Mouse (Mus musculus) CD4-positive helper T cell, adult 2 months (primary cell): Measurements from ENCODE around the gene Gid4.
"Not testable (repeated sequence)": the region's sequence is repeated elsewhere in the genome, so short reads cannot be mapped to it uniquely, and the experiment has no call there.

Experiments used
- DNase-seq: peaks from one replicate; pipeline ENCODE4 v3.0.0-alpha.2; 2012; ENCODE audit warnings: low read depth, missing footprints, low spot score

The Gid4 gene

DNA sequence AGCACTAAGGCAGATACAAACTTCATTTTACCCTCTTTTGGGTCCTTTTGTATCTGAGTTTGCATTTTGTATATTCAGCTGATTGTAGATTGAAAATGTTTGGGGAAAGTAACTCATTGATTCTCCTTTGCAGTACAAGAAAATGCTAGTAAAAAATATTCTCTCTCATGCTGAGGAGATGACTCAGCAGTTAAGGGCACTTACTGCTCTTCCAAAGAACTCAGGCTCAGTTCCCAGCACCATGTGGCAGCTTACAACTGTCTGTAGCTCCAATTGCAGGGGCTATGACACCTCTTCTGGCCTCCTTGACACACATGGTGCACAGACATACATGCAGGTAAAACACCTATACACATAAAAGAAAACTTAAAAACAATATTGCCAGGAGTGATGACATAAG, 16.6 kb downstream of the Gid4 start:
- DNase-seq: no peak

DNA sequence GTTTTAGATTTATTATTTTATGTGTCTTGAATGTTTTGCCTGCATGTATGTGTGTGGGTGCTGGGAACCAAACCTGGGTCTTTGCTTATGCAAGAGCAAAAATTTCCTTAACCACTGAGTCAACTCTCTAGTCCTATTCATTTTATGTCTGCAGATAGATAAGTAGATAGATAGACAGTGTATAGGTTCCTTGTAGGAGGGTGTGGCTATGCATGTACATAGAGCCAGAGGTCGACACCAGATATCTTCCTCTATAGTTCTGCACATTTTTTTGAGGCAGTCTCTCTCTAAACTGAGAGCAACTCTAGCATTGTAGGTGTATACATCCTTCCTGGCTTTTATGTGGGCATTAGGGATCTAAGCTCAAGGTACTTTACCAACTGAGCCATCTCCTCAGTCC, 18.2 kb downstream of the Gid4 start:
- no peak for DNase-seq

DNA sequence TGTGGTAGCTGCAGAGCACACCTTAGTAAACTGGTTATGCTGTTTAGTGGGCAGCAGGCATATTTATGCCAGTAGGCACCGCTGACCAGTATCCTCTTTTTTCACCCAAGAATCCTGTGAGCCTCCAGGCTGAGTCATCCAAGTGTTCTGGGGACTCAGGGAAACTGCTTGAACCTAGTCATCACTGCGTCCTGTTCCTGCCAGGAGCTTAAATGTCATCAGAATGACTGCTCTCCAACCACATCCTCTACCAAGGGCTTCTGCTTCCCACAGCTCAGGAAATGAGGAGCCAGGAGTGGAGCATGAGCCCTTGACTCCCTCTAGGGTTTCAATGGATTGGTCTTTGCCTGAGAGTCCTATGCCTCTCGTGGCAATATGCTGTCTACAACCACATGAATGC, 19.7 kb downstream of the Gid4 start:
- DNase-seq: no peak

DNA sequence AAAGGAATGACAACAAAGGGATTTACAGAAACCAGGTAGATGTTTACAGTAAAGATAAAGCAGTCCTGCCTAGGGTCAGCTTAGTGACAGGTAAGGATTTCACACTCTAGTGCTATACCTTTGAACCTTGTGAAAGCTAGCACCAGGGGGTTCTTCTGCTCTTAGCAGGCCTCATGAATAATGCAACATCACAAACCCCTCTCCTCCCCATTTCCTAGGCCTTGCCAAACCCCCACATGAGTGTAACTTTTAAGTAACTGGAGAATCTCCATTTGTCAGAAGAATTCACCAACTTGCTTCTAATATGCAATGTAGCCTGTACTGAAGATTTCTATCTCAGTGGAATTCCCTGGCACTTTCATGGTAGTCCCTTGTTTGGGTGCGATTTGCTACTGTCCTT, 22.7 kb downstream of the Gid4 start:
- DNase-seq: not testable (repeated sequence)

DNA sequence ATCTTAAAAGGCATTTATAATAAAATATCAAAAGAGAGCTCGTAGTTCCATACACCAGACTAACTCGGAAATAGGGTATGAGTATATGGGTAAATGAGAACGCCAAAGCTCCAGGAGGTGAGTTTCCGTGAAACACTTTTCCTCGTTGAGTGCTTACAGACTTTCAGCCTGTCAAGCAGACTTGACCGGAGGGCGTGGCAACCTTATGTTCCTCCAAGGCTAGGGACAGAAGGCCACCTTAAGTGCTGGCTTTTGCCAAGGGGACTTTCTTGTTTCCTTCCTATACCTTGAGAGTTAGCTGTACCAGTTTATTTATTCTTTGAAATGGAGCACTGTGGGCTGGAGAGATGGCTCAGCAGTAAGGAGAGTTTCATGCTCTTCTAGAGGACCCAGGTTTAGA, 23.2 kb downstream of the Gid4 start:
- no peak for DNase-seq

DNA sequence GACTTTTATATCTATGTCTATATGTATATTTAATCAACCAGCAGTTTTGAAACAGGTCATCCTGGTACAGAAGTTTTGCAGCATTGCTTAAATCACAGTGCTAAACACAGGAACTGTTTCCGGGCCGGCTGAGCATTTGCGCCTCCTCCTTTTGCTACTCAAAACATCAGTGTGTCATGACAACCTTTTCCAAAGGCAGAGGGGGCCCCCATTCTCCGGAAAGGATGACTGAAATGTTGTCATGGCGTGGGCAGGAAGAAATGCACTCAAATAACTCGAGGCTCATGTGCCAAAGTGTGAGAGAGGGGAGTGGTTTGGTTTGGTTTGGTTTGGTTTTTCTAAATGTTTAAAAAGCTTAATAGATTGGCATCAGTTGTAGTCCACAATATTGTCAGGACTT, 26.0 kb downstream of the Gid4 start:
- no peak for DNase-seq

DNA sequence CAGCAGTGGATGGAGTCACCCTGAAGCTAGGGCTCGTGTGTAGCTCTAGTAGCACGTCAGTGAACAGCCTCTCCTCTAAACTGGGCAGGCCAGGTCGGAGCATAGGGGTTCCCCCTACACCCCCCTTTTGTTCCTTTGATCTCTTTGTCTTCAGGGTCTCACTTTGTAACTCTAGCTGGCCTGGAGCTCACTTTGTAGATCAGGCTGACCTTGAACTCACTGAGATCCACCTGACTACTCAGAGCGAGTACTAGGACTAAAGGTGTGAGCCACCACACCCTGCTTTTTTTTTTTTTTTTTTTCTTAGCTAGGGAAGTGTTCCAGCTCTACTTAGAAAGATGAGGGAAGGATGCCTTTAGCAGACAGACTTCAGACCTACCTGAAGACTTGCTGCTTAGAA, 27.1 kb downstream of the Gid4 start:
- no peak for DNase-seq

DNA sequence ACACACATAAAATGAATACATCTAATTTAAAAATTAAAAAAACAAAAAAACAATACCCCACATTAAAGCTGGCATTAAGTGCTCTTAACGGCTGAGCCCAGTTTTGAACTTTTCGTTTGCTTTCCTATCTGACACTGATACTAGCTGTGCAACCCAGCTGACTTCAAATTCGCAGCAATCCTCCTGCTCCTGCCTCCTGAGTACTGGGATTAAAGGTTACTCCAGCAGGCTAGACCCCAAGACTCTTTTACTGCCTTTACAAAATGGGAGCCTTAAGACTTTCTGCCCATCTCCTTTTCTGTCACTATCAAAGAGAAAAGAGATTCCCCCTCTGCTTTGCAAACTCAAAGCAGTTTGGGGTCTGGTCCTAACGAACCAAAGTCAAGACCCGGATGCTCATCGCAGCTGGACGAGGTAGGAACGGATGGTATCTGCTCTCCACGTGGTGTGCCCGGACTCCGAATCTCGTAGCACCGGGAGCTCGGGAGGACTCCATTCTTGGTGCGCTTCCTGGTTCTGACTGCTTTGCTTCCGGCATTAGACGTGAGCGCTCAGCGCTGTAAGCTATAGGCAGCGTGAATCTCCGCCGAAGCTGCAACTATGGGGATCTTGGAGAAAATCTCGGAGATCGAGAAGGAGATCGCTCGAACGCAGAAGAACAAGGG, 37.3 kb downstream of the Gid4 start, which contains the start of gene Drg2:
Gene Drg2 (plus strand): TSS at position 512 of the 665 bp plus-strand sequence.
- DNase-seq: peak; percentile 91

DNA sequence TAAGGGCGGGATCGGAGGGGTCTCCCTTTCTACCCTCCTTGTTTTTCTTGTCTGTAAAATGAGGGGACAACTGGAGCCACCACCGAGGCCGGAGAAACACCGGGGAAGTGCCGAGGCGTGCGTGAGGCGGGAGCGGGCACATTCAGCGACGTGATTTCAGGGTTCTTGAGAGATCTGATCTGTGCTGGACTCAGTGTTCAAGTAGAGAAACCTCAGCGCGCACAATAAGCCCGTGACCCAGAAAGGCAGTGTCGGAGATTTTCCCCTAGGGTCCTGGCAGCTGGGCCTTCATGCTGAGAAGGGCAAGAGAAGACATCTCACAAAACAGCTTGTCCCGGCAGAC, 37.8 kb downstream of the Gid4 start:
- DNase-seq: no peak

DNA sequence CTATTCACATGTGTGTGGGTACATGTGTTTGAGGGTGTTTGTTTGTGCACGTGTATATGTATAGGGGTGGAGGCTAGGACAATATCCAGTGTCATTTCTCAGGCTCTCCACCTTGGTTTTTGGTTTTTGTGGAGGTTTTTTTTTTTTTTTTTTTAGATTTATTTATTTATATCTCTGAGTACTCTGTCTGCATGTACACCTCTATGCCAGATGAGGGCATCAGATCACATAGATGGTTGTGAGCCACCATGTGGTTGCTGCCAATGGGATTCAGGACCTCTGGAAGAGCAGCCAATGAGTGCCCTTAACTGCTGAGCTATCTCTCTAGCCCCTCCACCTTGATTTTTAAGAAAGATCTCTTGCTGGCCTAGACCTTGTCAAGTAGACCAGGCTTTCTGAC, 41.0 kb downstream of the Gid4 start:
- DNase-seq: no peak

DNA sequence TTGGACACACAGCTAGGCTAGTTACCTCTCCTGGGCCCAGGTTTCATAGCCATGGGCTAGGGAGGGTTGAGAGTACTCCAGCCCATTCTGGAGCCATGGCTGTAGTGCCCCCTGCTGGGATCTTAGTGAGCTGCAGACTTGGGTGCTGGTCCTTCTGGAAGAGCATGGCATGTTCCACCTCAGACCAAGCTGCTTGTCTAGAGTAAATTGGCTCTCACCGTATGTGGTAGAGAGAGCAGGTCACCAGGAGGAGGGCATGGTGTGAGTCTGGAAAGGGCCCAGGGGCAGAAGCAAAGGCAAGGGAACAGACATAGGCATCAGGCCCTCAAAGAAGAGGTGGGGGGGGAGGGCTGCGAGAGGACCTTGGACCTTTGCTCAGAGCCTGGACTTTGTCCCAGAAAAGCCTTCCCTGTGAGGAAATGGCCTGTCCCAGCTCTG, 49.0 kb downstream of the Gid4 start:
- peak; percentile 28 for DNase-seq

DNA sequence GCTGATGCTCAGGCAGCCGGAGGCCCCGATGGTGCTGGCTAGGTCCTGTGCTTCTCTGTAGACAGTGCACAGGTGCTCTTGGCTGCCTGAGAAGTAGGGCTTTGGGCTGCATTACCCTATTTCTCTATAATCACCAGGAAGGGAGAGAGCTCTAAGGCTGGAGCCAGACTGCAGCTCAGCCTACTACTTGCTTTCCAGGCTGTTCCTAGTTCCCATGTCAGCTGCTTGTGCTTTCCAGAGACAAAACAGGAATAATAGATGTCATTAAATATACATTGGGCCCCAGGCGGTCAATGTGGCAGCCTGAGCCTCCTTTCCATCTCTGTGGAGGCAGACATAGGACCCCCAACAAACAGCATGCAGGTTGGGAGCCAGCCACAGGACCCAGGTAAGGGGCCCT, 52.1 kb downstream of the Gid4 start, which contains the start of gene Myo15:
Gene Myo15 (plus strand): TSS at position 301 of the 400 bp plus-strand sequence.
- no peak for DNase-seq

DNA sequence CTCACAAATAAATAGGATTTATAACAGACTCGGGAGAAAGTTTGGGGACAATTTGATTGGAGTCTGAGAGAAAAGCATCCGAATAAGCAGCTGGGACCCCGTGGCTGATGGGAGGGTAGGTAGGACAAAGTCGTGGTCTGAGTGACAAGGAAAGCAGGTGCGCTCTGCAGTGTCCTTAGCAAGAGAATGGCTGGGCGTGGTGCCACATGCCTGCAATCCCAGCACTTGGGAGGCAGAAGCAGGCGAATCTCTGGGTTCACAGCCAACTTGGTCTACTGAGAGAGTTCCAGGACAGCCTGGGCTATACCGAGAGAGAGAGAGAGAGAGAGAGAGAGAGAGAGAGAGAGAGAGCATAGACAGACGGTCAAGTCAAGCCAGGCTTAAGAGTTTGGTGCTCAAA, 53.8 kb downstream of the Gid4 start:
- no peak for DNase-seq

DNA sequence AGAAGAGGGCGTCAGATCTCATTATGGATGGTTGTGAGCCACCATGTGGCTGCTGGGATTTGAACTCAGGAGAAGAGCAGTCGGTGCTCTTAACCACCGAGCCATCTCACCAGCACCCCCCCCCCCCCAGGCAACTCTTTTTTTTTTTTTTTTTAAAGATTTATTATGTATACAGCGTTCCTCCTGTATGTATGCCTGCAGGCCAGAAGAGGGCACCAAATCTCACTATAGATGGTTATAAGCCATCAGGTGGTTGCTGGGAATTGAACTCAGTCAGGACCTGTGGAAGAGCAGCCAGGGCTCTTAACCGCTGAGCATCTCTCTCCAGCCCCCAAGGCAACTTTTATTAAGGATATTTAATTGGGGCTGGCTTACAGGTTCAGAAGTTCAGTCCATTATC, 57.6 kb downstream of the Gid4 start:
- DNase-seq: no peak

DNA sequence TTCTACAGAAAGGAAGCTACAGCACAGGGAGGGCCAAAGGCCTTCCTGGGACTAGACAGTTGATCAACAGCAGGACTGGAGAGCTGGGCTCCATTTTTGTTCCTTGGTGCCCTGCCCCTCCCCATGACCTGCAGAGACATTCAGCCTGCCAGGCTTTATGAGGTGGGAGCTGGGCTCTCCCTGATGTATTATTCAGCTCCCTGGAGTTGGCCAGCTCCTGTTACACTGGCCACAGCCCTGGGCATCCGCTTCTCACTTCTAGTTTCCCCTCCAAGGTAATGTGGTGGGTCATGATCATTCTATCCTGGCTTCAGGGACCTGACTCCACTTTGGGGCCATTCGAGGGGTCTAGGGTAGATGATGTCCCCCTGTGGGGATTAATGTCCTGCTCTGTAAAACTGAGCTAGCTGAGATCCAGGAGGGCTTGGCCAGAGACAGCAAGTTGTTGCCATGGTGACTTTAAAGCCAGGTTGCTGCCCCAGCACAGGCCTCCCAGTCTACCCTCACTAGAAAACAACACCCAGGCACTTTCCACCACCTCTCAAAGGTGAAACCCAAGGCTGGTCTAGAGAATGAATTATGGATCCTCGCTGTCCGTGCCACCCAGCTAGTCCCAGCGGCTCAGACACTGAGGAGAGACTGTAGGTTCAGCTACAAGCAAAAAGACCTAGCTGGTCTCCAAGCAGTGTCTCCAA, 58.9 kb downstream of the Gid4 start:
- DNase-seq: no peak

DNA sequence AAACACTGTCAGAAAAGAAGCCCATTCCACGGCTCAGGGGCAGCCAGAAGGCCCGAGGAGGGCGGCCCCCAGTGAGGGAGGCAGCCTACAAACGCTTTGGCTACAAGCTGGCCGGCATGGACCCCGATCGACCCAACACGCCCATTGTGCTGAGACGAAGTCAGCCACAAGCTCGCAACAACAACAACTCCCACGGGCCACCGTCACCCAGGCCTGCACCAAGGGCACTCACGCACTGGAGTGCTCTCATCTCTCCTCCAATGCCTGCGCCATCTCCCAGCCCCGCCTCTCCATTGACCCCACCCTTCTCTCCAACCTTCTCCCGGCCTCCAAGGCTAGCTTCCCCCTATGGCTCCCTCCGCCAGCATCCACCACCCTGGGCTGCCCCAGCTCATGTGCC, 61.2 kb downstream of the Gid4 start:
- no peak for DNase-seq

DNA sequence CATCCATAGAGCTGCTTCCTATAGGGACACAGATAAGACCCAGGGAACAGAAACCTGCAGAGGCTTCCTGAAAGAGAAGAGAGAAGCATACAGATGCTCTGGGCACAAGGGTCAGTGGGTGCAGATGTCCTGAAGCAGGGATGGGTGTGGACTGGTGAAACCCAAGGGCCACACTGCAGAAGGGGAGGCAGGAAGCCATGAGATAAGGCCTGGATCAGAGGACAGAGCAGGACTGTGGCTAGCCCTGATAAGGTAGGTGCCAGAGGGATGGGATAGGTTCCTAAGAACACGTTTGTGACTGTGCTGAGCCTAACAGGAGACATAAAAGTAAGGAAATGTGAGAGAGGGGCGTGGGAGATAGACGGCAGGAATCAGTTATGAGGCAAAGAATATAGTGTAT, 69.3 kb downstream of the Gid4 start:
- no peak for DNase-seq

DNA sequence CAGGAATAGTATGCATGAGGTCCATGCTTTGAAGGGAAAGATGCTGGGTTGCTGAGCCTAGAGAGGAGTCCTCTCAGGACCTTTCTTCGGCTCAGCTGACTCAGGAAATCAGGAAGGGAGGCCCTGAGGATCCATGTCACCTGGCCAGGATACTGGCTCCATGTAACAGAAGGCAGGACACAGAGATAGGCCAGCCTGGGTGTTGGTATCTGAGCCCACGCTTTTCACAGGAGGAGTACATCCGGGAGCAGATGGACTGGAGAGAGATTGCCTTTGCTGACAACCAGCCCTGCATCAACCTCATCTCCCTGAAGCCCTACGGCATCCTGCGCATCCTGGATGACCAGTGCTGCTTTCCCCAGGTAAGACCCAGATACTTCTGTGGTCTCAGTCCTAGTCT, 75.8 kb downstream of the Gid4 start:
- no peak for DNase-seq

DNA sequence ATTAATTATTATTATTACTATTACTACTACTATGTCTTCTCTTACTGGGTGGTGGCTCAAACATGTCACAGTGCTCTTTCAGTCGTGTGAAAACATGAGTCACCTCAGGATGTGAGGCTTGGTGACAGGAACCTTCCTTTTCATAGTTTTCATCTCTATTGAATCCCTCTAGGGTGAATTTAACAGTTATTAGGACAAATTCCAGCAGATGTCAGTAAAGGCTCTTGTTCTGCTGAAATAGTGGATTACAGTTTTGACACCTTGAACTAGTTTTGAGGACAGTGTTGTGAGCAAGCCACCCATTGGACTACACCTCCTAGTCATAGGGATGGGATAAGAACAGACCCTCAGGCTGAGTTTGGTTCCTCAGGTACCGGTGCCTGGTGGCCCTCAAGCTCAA, 78.7 kb downstream of the Gid4 start:
- no peak for DNase-seq
